Mouse (Mus musculus): ENCODE data around the gene Pde2a. TPM values are rescaled to one million over a fixed set of nuclear protein-coding genes. Genes with fewer than 3 reads are reported as not detected.

Pde2a gene
- polyA plus RNA-seq, 1 experiment from 2014 or later: 31.6 TPM

- no peak for ATAC-seq
- Histone ChIP-seq H3K27me3 (ENCODE audit: control insufficient read depth, insufficient read depth, low read depth, low read length) (no peaks in the 10 kb centered on the region), H3K4me2 (ENCODE audit: low read length) (no peak overlapping the region), H3K27ac (ENCODE audit: low read length) (no peak overlapping the region), H3K4me3 (ENCODE audit: low read depth, low read length) (no peak overlapping the region), H3K4me1 (ENCODE audit: control insufficient read depth, insufficient read depth, low read length) (no peaks in the 10 kb centered on the region), H3K9ac (ENCODE audit: low read depth, low read length) (0 out of 2 replicates have a peak overlapping the region, but pooled peaks have one; percentile 10), H3K36me3 (ENCODE audit: control insufficient read depth, insufficient read depth, low read length) (no peaks in the 10 kb centered on the region), H3K9me3 (replicated peaks; ENCODE audit: control insufficient read depth, low read length, poor library complexity, severe bottlenecking) (no peaks in the 10 kb centered on the region)
- 62% methylated on average over 3 of the region's 3 CpGs for WGBS
Observed at GRCm38 (mm10) chr7:101394569-101394968, 26.9 kb upstream of the Pde2a start.

- Histone ChIP-seq H3K9ac (ENCODE audit: low read depth, low read length) (no peak overlapping the region), H3K36me3 (ENCODE audit: control insufficient read depth, insufficient read depth, low read length) (no peaks in the 10 kb centered on the region), H3K27ac (ENCODE audit: low read length) (no peak overlapping the region), H3K4me1 (ENCODE audit: control insufficient read depth, insufficient read depth, low read length) (no peaks in the 10 kb centered on the region), H3K4me2 (ENCODE audit: low read length) (no peak overlapping the region), H3K27me3 (ENCODE audit: control insufficient read depth, insufficient read depth, low read depth, low read length) (no peaks in the 10 kb centered on the region), H3K4me3 (ENCODE audit: low read depth, low read length) (no peak overlapping the region), H3K9me3 (replicated peaks; ENCODE audit: control insufficient read depth, low read length, poor library complexity, severe bottlenecking) (no peaks in the 10 kb centered on the region)
- 89% methylated on average over 2 of the region's 2 CpGs for WGBS
- ATAC-seq: no peak
Observed at GRCm38 (mm10) chr7:101395471-101395870, 26.0 kb upstream of the Pde2a start.

- WGBS: 84% methylated on average over 4 of the region's 4 CpGs
- no peak for ATAC-seq
- Histone ChIP-seq H3K4me1 (ENCODE audit: control insufficient read depth, insufficient read depth, low read length) (no peaks in the 10 kb centered on the region), H3K9me3 (replicated peaks; ENCODE audit: control insufficient read depth, low read length, poor library complexity, severe bottlenecking) (no peaks in the 10 kb centered on the region), H3K4me3 (ENCODE audit: low read depth, low read length) (no peak overlapping the region), H3K36me3 (ENCODE audit: control insufficient read depth, insufficient read depth, low read length) (no peaks in the 10 kb centered on the region), H3K27me3 (ENCODE audit: control insufficient read depth, insufficient read depth, low read depth, low read length) (no peaks in the 10 kb centered on the region), H3K27ac (ENCODE audit: low read length) (no peak overlapping the region), H3K9ac (ENCODE audit: low read depth, low read length) (no peak overlapping the region), H3K4me2 (ENCODE audit: low read length) (no peak overlapping the region)
Observed at GRCm38 (mm10) chr7:101397175-101397574, 24.3 kb upstream of the Pde2a start.

GRCm38 (mm10) chr7:101401510-101401909 is 20.0 kb upstream of the Pde2a start:
- Histone ChIP-seq H3K27me3 (ENCODE audit: control insufficient read depth, insufficient read depth, low read depth, low read length) (no peaks in the 10 kb centered on the region), H3K36me3 (ENCODE audit: control insufficient read depth, insufficient read depth, low read length) (no peaks in the 10 kb centered on the region), H3K4me3 (ENCODE audit: low read depth, low read length) (no peak overlapping the region), H3K9ac (ENCODE audit: low read depth, low read length) (no peak overlapping the region), H3K9me3 (replicated peaks; ENCODE audit: control insufficient read depth, low read length, poor library complexity, severe bottlenecking) (no peaks in the 10 kb centered on the region), H3K4me1 (ENCODE audit: control insufficient read depth, insufficient read depth, low read length) (no peaks in the 10 kb centered on the region), H3K4me2 (ENCODE audit: low read length) (no peak overlapping the region), H3K27ac (ENCODE audit: low read length) (no peak overlapping the region)
- WGBS: 89% methylated on average over 7 of the region's 7 CpGs
- ATAC-seq: no peak

- no peak for ATAC-seq
- 94% methylated on average over 5 of the region's 5 CpGs for WGBS
- Histone ChIP-seq H3K36me3 (ENCODE audit: control insufficient read depth, insufficient read depth, low read length) (no peaks in the 10 kb centered on the region), H3K4me1 (ENCODE audit: control insufficient read depth, insufficient read depth, low read length) (no peaks in the 10 kb centered on the region), H3K27me3 (ENCODE audit: control insufficient read depth, insufficient read depth, low read depth, low read length) (no peaks in the 10 kb centered on the region), H3K9me3 (replicated peaks; ENCODE audit: control insufficient read depth, low read length, poor library complexity, severe bottlenecking) (no peaks in the 10 kb centered on the region), H3K9ac (ENCODE audit: low read depth, low read length) (no peak overlapping the region), H3K4me2 (ENCODE audit: low read length) (no peak overlapping the region), H3K27ac (ENCODE audit: low read length) (no peak overlapping the region), H3K4me3 (ENCODE audit: low read depth, low read length) (no peak overlapping the region)
Observed at GRCm38 (mm10) chr7:101403831-101404230, 17.7 kb upstream of the Pde2a start.

GRCm38 (mm10) chr7:101410267-101410936 is 11.1 kb upstream of the Pde2a start, which contains the start of gene Gm45837:
Gene Gm45837 (plus strand): TSS chr7:101410886.
- WGBS: 87% methylated on average over 11 of the region's 11 CpGs
- H3K4me1 ChIP-seq (ENCODE audit: control insufficient read depth, insufficient read depth, low read length): peaks cover 19% of the 10 kb centered on the region
- ATAC-seq: no peak
- no peak within 1 kb of the TSS for H3K4me3 ChIP-seq (ENCODE audit: low read depth, low read length)
- no peak within 1 kb of the TSS for H3K27ac ChIP-seq (ENCODE audit: low read length)
- no peak within 1 kb of the TSS for H3K9ac ChIP-seq (ENCODE audit: low read depth, low read length)
- no peak within 1 kb of the TSS for H3K4me2 ChIP-seq (ENCODE audit: low read length)
- no peaks in the 10 kb centered on the region for H3K9me3 ChIP-seq (replicated peaks; ENCODE audit: control insufficient read depth, low read length, poor library complexity, severe bottlenecking)
- no peaks in the 10 kb centered on the region for H3K36me3 ChIP-seq (ENCODE audit: control insufficient read depth, insufficient read depth, low read length)
- no peaks in the 10 kb centered on the region for H3K27me3 ChIP-seq (ENCODE audit: control insufficient read depth, insufficient read depth, low read depth, low read length)

- no peaks in the 10 kb centered on the region for H3K36me3 ChIP-seq (ENCODE audit: control insufficient read depth, insufficient read depth, low read length)
- H3K27ac ChIP-seq (ENCODE audit: low read length): no peak overlapping the region
- peaks cover 24% of the 10 kb centered on the region for H3K4me1 ChIP-seq (ENCODE audit: control insufficient read depth, insufficient read depth, low read length)
- no peak overlapping the region for H3K4me3 ChIP-seq (ENCODE audit: low read depth, low read length)
- no peak overlapping the region for H3K4me2 ChIP-seq (ENCODE audit: low read length)
- no peak overlapping the region for H3K9ac ChIP-seq (ENCODE audit: low read depth, low read length)
- ATAC-seq: peak; percentile 27
- no peaks in the 10 kb centered on the region for H3K9me3 ChIP-seq (replicated peaks; ENCODE audit: control insufficient read depth, low read length, poor library complexity, severe bottlenecking)
- no peaks in the 10 kb centered on the region for H3K27me3 ChIP-seq (ENCODE audit: control insufficient read depth, insufficient read depth, low read depth, low read length)
Observed at GRCm38 (mm10) chr7:101412796-101413195, 8.7 kb upstream of the Pde2a start.

- H3K4me2 ChIP-seq (ENCODE audit: low read length): no peak overlapping the region
- no peak for ATAC-seq
- H3K27ac ChIP-seq (ENCODE audit: low read length): no peak overlapping the region; the same call in 1 of the 2 replicates
- no peak overlapping the region for H3K9ac ChIP-seq (ENCODE audit: low read depth, low read length)
- 50% methylated on average over 4 of the region's 4 CpGs for WGBS
- no peak overlapping the region for H3K4me3 ChIP-seq (ENCODE audit: low read depth, low read length)
- no peaks in the 10 kb centered on the region for H3K27me3 ChIP-seq (ENCODE audit: control insufficient read depth, insufficient read depth, low read depth, low read length)
- H3K4me1 ChIP-seq (ENCODE audit: control insufficient read depth, insufficient read depth, low read length): peaks cover 27% of the 10 kb centered on the region
- no peaks in the 10 kb centered on the region for H3K9me3 ChIP-seq (replicated peaks; ENCODE audit: control insufficient read depth, low read length, poor library complexity, severe bottlenecking)
- no peaks in the 10 kb centered on the region for H3K36me3 ChIP-seq (ENCODE audit: control insufficient read depth, insufficient read depth, low read length)
Observed at GRCm38 (mm10) chr7:101414209-101414608, 7.3 kb upstream of the Pde2a start.

- no peak overlapping the region for H3K9ac ChIP-seq (ENCODE audit: low read depth, low read length)
- H3K36me3 ChIP-seq (ENCODE audit: control insufficient read depth, insufficient read depth, low read length): no peaks in the 10 kb centered on the region
- H3K27me3 ChIP-seq (ENCODE audit: control insufficient read depth, insufficient read depth, low read depth, low read length): no peaks in the 10 kb centered on the region
- WGBS: 23% methylated on average over 7 of the region's 7 CpGs
- no peaks in the 10 kb centered on the region for H3K9me3 ChIP-seq (replicated peaks; ENCODE audit: control insufficient read depth, low read length, poor library complexity, severe bottlenecking)
- ATAC-seq: peak; percentile 54
- H3K4me1 ChIP-seq (ENCODE audit: control insufficient read depth, insufficient read depth, low read length): peaks cover 31% of the 10 kb centered on the region
- H3K27ac ChIP-seq (ENCODE audit: low read length): peak overlapping the region; percentile 59
- no peak overlapping the region for H3K4me2 ChIP-seq (ENCODE audit: low read length)
- H3K4me3 ChIP-seq (ENCODE audit: low read depth, low read length): no peak overlapping the region
Observed at GRCm38 (mm10) chr7:101414661-101415511, 6.6 kb upstream of the Pde2a start.
